8 mouse cellular contexts compared by ENCODE assay signal in genomic region chr5:77406371-77406871, GRCm38 (mm10). TPM values are rescaled to one million over a fixed set of nuclear protein-coding genes. Genes with fewer than 3 reads are reported as not detected.
A peak's percentile ranks its signal among the peaks of the same experiment; 100 is the strongest.
DNase-seq lines count a peak whose midpoint lies in the region; ATAC-seq and TF ChIP-seq lines count a peak whose summit lies in the region.

No protein-coding gene starts in this region.

- peak overlapping the region; percentile 93 for H3K4me2 ChIP-seq in heart, embryonic 14.5 days (ENCODE audit: low read length)

- ATAC-seq in heart, embryonic 14.5 days (ENCODE audit: insufficient number of reproducible peaks, insufficient read depth, low FRiP score, low read depth) = no peak

- H3K27ac ChIP-seq in heart, embryonic 14.5 days (replicated peaks in 1 of 2; ENCODE audit: control insufficient read depth in 1 of 2, insufficient read depth in 1 of 2, low read depth in 2 of 2, low read length in 2 of 2) = peak overlapping the region in 1 of 2 experiments; percentile 24; a peak in 1 of 4 replicates
- no peak overlapping the region for H3K27ac ChIP-seq in forebrain, embryonic 10.5 days

- no peak overlapping the region for H3K9ac ChIP-seq in heart, embryonic 14.5 days (ENCODE audit: low read length)

- H3K4me3 ChIP-seq in C2C12 (ENCODE audit: insufficient read depth, poor library complexity, severe bottlenecking) = peak overlapping the region; percentile 56
- no peak overlapping the region for H3K4me3 ChIP-seq in heart, embryonic 14.5 days (ENCODE audit: control insufficient read depth in 1 of 2, insufficient read depth in 1 of 2, low read depth in 1 of 2, low read length in 2 of 2)
- H3K4me3 ChIP-seq in forebrain, embryonic 10.5 days = no peak overlapping the region

- peak overlapping the region; percentile 32 for H3ac ChIP-seq in C2C12 (ENCODE audit: control insufficient read depth, insufficient read length, low read depth)

- 52% methylated on average over 5 of the region's 5 CpGs for WGBS in heart, embryonic 14.5 days
- 68% methylated on average over 5 of the region's 5 CpGs for WGBS in forebrain, embryonic 10.5 days

- DNase-seq in adrenal gland, postnatal 10 days = peak; percentile 69
- no peak for DNase-seq in adrenal gland, adult 18-20 months (ENCODE audit: low spot score in 2 of 2)
- DNase-seq in kidney, postnatal 36 days = peak; percentile 70 to 79
- no peak for DNase-seq in natural killer cell, adult 2 months (ENCODE audit: low spot score in 2 of 2)
- no peak for DNase-seq in forebrain, embryonic 10.5 days (ENCODE audit: extremely low spot score, low spot score)
- DNase-seq in left cerebral cortex, adult 8-10 months (ENCODE audit: low spot score in 2 of 2) = no peak

- H3K79me2 ChIP-seq in C2C12 (ENCODE audit: control insufficient read depth, insufficient read depth) = peaks cover 61% of the 10 kb centered on the region

- no peak for TF ChIP-seq CTCF in C2C12 (IDR thresholded peaks at IDR 0.05; ENCODE audit: control insufficient read depth, insufficient read depth, insufficient read length)

- no peaks in the 10 kb centered on the region for H3K27me3 ChIP-seq in C2C12 (ENCODE audit: control insufficient read depth, insufficient read depth, insufficient read length)
- H3K27me3 ChIP-seq in heart, embryonic 14.5 days (ENCODE audit: control insufficient read depth, insufficient read depth, low read length) = peaks cover 11% of the 10 kb centered on the region; the same call in 1 of the 2 replicates
- H3K27me3 ChIP-seq in forebrain, embryonic 10.5 days (ENCODE audit: poor library complexity, severe bottlenecking) = peaks cover 53% of the 10 kb centered on the region

- H3K79me3 ChIP-seq in C2C12 (ENCODE audit: low read depth) = peaks cover 38% of the 10 kb centered on the region

- H3K4me1 ChIP-seq in heart, embryonic 14.5 days (ENCODE audit: control insufficient read depth in 2 of 2, insufficient read depth in 2 of 2, low read length in 2 of 2) = peaks cover 2 to 5% of the 10 kb centered on the region in 2 experiments; a peak in 1 of 4 replicates
- peaks cover 10% of the 10 kb centered on the region for H3K4me1 ChIP-seq in forebrain, embryonic 10.5 days

- no peaks in the 10 kb centered on the region for H3K9me3 ChIP-seq in heart, embryonic 14.5 days (ENCODE audit: control insufficient read depth, low read length)
- H3K9me3 ChIP-seq in forebrain, embryonic 10.5 days = peaks cover 5% of the 10 kb centered on the region; the same call in 1 of the 2 replicates

- H3K36me3 ChIP-seq in C2C12 (ENCODE audit: control insufficient read depth, insufficient read depth) = peaks cover 10% of the 10 kb centered on the region
- H3K36me3 ChIP-seq in heart, embryonic 14.5 days (ENCODE audit: control insufficient read depth, insufficient read depth, low read length) = no peaks in the 10 kb centered on the region
- no peaks in the 10 kb centered on the region for H3K36me3 ChIP-seq in forebrain, embryonic 10.5 days (replicated peaks)

TF ChIP-seq in C2C12, 6 proteins besides CTCF, POLR2A, EP300 and RAD21:
- no peak for TF ChIP-seq MYOD1 (IDR thresholded peaks at IDR 0.05; ENCODE audit: control insufficient read depth, insufficient read length, low read depth)
- TF ChIP-seq MYOG (IDR thresholded peaks at IDR 0.05; ENCODE audit: control insufficient read depth, extremely low read depth, insufficient read length) = no peak
- TF ChIP-seq USF1 (IDR thresholded peaks at IDR 0.05; ENCODE audit: low read depth) = no peak
- TF ChIP-seq CEBPB (IDR thresholded peaks at IDR 0.05; ENCODE audit: low read depth) = no peak
- TF ChIP-seq MAX (IDR thresholded peaks at IDR 0.05) = no peak
- no peak for TF ChIP-seq FOSL1 (IDR thresholded peaks at IDR 0.05; ENCODE audit: insufficient read depth, low read length, poor library complexity, severe bottlenecking)
TF ChIP-seq in C2C12: peak in this region for 0.

RNA-seq across cellular contexts. Expression of gene Igfbp7, which starts 1.4 kb away (rescaled TPM):
- total RNA-seq in adrenal gland, postnatal 10 days (2021) = 100 to 1,000 TPM; 664 to 746 TPM
- total RNA-seq in adrenal gland, adult 18-20 months (2021) = 100 to 1,000 TPM; 513 to 592 TPM
- polyA plus RNA-seq in C2C12 (2012; fragmentation: generic; extraction: Trizol) = 402 TPM
- 49.8 and 51.8 TPM in 2 replicates for polyA plus RNA-seq in heart, embryonic 14.5 days (2014; fragmentation: Nextera tagmentation; extraction: Ambion mirVana)
- 4.4 and 5.1 TPM in 2 replicates for polyA plus RNA-seq in forebrain, embryonic 10.5 days (2016; fragmentation: Nextera tagmentation; extraction: Ambion mirVana)
- total RNA-seq in left cerebral cortex, adult 8-10 months (2022) = 10 to 100 TPM; 29.9 to 40.8 (median 32.6) TPM

Comparison
In these comparisons a context has a peak if more than half of its experiments do, and no peak if none do; other contexts are left out.
1. DNase-seq: peak in adrenal gland, postnatal 10 days (single experiment) and kidney, postnatal 36 days (2 of 2); none in adrenal gland, adult 18-20 months (0 of 2), natural killer cell, adult 2 months (0 of 2), forebrain, embryonic 10.5 days (single experiment) and left cerebral cortex, adult 8-10 months (0 of 2).
2. RNA of gene Igfbp7, which starts 1.4 kb away (total RNA-seq): 664 to 746 TPM in adrenal gland, postnatal 10 days and 513 to 592 TPM in adrenal gland, adult 18-20 months; 29.9 to 40.8 TPM in left cerebral cortex, adult 8-10 months; every median in the first group is over 10 times any median in the second.